Mouse (Mus musculus): ENCODE data around the gene Olfr247. TPM values are rescaled to one million over a fixed set of nuclear protein-coding genes. Genes with fewer than 3 reads are reported as not detected.
"Not testable (repeated sequence)": the region's sequence is repeated elsewhere in the genome, so short reads cannot be mapped to it uniquely, and the experiment has no call there.

Gene Olfr247
- polyA plus RNA-seq (2015; fragmentation: Nextera tagmentation; extraction: Ambion mirVana) = not detected in 2 replicates

- WGBS (ENCODE audit: insufficient replicate concordance) = no CpG with 5 or more reads among the region's 2 CpGs
- not testable (repeated sequence) for ATAC-seq (ENCODE audit: low read depth); H3K4me1 ChIP-seq (ENCODE audit: control insufficient read depth, low read depth, low read length); H3K9me3 ChIP-seq (replicated peaks; ENCODE audit: control insufficient read depth, low read length); H3K27me3 ChIP-seq (ENCODE audit: control insufficient read depth, insufficient read depth, low read depth, low read length); H3K4me2 ChIP-seq (ENCODE audit: low read depth, low read length); H3K4me3 ChIP-seq (ENCODE audit: low read depth, low read length); H3K27ac ChIP-seq (ENCODE audit: low read length); H3K9ac ChIP-seq (ENCODE audit: low read depth, low read length); H3K36me3 ChIP-seq (ENCODE audit: control insufficient read depth, insufficient read depth)
These were observed at the start of gene Olfr247 for GRCm38 (mm10) chr10:129976040-129976439. Gene Olfr247, minus strand, starts transcription at chr10:129976140.

- H3K9me3 ChIP-seq (replicated peaks; ENCODE audit: control insufficient read depth, low read length) = no peaks in the 10 kb centered on the region
These were observed 36.4 kb upstream of the Olfr247 start, which contains the start of gene Olfr820 for GRCm38 (mm10) chr10:130012321-130012720. Gene Olfr820, plus strand, starts transcription at chr10:130012621.

GRCm38 (mm10) chr10:130005366-130005765 is 29.4 kb upstream of the Olfr247 start:
- 75% methylated on average over 4 of the region's 4 CpGs for WGBS (ENCODE audit: insufficient replicate concordance)
- not testable (repeated sequence) for ATAC-seq (ENCODE audit: low read depth); H3K4me3 ChIP-seq (ENCODE audit: low read depth, low read length); H3K4me1 ChIP-seq (ENCODE audit: control insufficient read depth, low read depth, low read length); H3K9ac ChIP-seq (ENCODE audit: low read depth, low read length); H3K36me3 ChIP-seq (ENCODE audit: control insufficient read depth, insufficient read depth); H3K9me3 ChIP-seq (replicated peaks; ENCODE audit: control insufficient read depth, low read length); H3K4me2 ChIP-seq (ENCODE audit: low read depth, low read length); H3K27me3 ChIP-seq (ENCODE audit: control insufficient read depth, insufficient read depth, low read depth, low read length); H3K27ac ChIP-seq (ENCODE audit: low read length)

More at GRCm38 (mm10) chr10:130012321-130012720, 36.4 kb upstream of the Olfr247 start, which contains the start of gene Olfr820:
- H3K9ac ChIP-seq (ENCODE audit: low read depth, low read length) = no peak within 1 kb of the TSS
- no peak for ATAC-seq (ENCODE audit: low read depth)
- H3K27ac ChIP-seq (ENCODE audit: low read length) = no peak within 1 kb of the TSS
- H3K27me3 ChIP-seq (ENCODE audit: control insufficient read depth, insufficient read depth, low read depth, low read length) = no peaks in the 10 kb centered on the region
- no peak within 1 kb of the TSS for H3K4me2 ChIP-seq (ENCODE audit: low read depth, low read length)
- no peaks in the 10 kb centered on the region for H3K4me1 ChIP-seq (ENCODE audit: control insufficient read depth, low read depth, low read length)
- no peaks in the 10 kb centered on the region for H3K36me3 ChIP-seq (ENCODE audit: control insufficient read depth, insufficient read depth)
- no peak within 1 kb of the TSS for H3K4me3 ChIP-seq (ENCODE audit: low read depth, low read length)

- H3K9me3 ChIP-seq (replicated peaks; ENCODE audit: control insufficient read depth, low read length); H3K36me3 ChIP-seq (ENCODE audit: control insufficient read depth, insufficient read depth); H3K27ac ChIP-seq (ENCODE audit: low read length); H3K4me2 ChIP-seq (ENCODE audit: low read depth, low read length); H3K27me3 ChIP-seq (ENCODE audit: control insufficient read depth, insufficient read depth, low read depth, low read length); H3K4me1 ChIP-seq (ENCODE audit: control insufficient read depth, low read depth, low read length); ATAC-seq (ENCODE audit: low read depth); H3K9ac ChIP-seq (ENCODE audit: low read depth, low read length); H3K4me3 ChIP-seq (ENCODE audit: low read depth, low read length): not testable (repeated sequence)
- 62% methylated on average over 4 of the region's 4 CpGs for WGBS (ENCODE audit: insufficient replicate concordance)
These were observed 28.2 kb upstream of the Olfr247 start for GRCm38 (mm10) chr10:130004104-130004503.

GRCm38 (mm10) chr10:129984962-129985361 is 9.0 kb upstream of the Olfr247 start, which contains the start of gene Gm10310:
Gene Gm10310, minus strand, starts transcription at chr10:129985062.
- no CpG with 5 or more reads among the region's 1 CpGs for WGBS (ENCODE audit: insufficient replicate concordance)

GRCm38 (mm10) chr10:129981867-129982266 is 5.9 kb upstream of the Olfr247 start:
- not testable (repeated sequence) for H3K9me3 ChIP-seq (replicated peaks; ENCODE audit: control insufficient read depth, low read length); H3K4me3 ChIP-seq (ENCODE audit: low read depth, low read length); ATAC-seq (ENCODE audit: low read depth); H3K9ac ChIP-seq (ENCODE audit: low read depth, low read length); H3K4me1 ChIP-seq (ENCODE audit: control insufficient read depth, low read depth, low read length); H3K4me2 ChIP-seq (ENCODE audit: low read depth, low read length); H3K27ac ChIP-seq (ENCODE audit: low read length); H3K27me3 ChIP-seq (ENCODE audit: control insufficient read depth, insufficient read depth, low read depth, low read length); H3K36me3 ChIP-seq (ENCODE audit: control insufficient read depth, insufficient read depth)
- WGBS (ENCODE audit: insufficient replicate concordance) = no CpG with 5 or more reads among the region's 3 CpGs

More at GRCm38 (mm10) chr10:129984962-129985361, 9.0 kb upstream of the Olfr247 start, which contains the start of gene Gm10310:
- not testable (repeated sequence) for H3K9me3 ChIP-seq (replicated peaks; ENCODE audit: control insufficient read depth, low read length); H3K4me1 ChIP-seq (ENCODE audit: control insufficient read depth, low read depth, low read length); H3K36me3 ChIP-seq (ENCODE audit: control insufficient read depth, insufficient read depth); H3K27me3 ChIP-seq (ENCODE audit: control insufficient read depth, insufficient read depth, low read depth, low read length); H3K4me2 ChIP-seq (ENCODE audit: low read depth, low read length); H3K9ac ChIP-seq (ENCODE audit: low read depth, low read length); H3K27ac ChIP-seq (ENCODE audit: low read length); ATAC-seq (ENCODE audit: low read depth); H3K4me3 ChIP-seq (ENCODE audit: low read depth, low read length)

- H3K27me3 ChIP-seq (ENCODE audit: control insufficient read depth, insufficient read depth, low read depth, low read length); H3K27ac ChIP-seq (ENCODE audit: low read length); H3K36me3 ChIP-seq (ENCODE audit: control insufficient read depth, insufficient read depth); H3K4me1 ChIP-seq (ENCODE audit: control insufficient read depth, low read depth, low read length); H3K4me3 ChIP-seq (ENCODE audit: low read depth, low read length); H3K9ac ChIP-seq (ENCODE audit: low read depth, low read length); ATAC-seq (ENCODE audit: low read depth); H3K9me3 ChIP-seq (replicated peaks; ENCODE audit: control insufficient read depth, low read length); H3K4me2 ChIP-seq (ENCODE audit: low read depth, low read length): not testable (repeated sequence)
- no CpG with 5 or more reads among the region's 3 CpGs for WGBS (ENCODE audit: insufficient replicate concordance)
These were observed 2.9 kb downstream of the Olfr247 start for GRCm38 (mm10) chr10:129972994-129973393.

GRCm38 (mm10) chr10:129967166-129967565 is 8.8 kb downstream of the Olfr247 start, which contains the start of gene Olfr819:
Gene Olfr819, minus strand, starts transcription at chr10:129967266.
- not testable (repeated sequence) for H3K27ac ChIP-seq (ENCODE audit: low read length); H3K4me2 ChIP-seq (ENCODE audit: low read depth, low read length); H3K9me3 ChIP-seq (replicated peaks; ENCODE audit: control insufficient read depth, low read length); H3K36me3 ChIP-seq (ENCODE audit: control insufficient read depth, insufficient read depth); H3K4me1 ChIP-seq (ENCODE audit: control insufficient read depth, low read depth, low read length); ATAC-seq (ENCODE audit: low read depth); H3K27me3 ChIP-seq (ENCODE audit: control insufficient read depth, insufficient read depth, low read depth, low read length); H3K4me3 ChIP-seq (ENCODE audit: low read depth, low read length); H3K9ac ChIP-seq (ENCODE audit: low read depth, low read length)
- 40% methylated on average over 2 of the region's 2 CpGs for WGBS (ENCODE audit: insufficient replicate concordance)

- not testable (repeated sequence) for H3K36me3 ChIP-seq (ENCODE audit: control insufficient read depth, insufficient read depth); ATAC-seq (ENCODE audit: low read depth); H3K27ac ChIP-seq (ENCODE audit: low read length); H3K27me3 ChIP-seq (ENCODE audit: control insufficient read depth, insufficient read depth, low read depth, low read length); H3K9ac ChIP-seq (ENCODE audit: low read depth, low read length); H3K4me3 ChIP-seq (ENCODE audit: low read depth, low read length); H3K4me2 ChIP-seq (ENCODE audit: low read depth, low read length); H3K4me1 ChIP-seq (ENCODE audit: control insufficient read depth, low read depth, low read length); H3K9me3 ChIP-seq (replicated peaks; ENCODE audit: control insufficient read depth, low read length)
- WGBS (ENCODE audit: insufficient replicate concordance) = 77% methylated on average over 2 of the region's 3 CpGs
These were observed 9.7 kb downstream of the Olfr247 start for GRCm38 (mm10) chr10:129966232-129966631.
